Mouse (Mus musculus) heart, adult 11 months (tissue): Measurements from ENCODE around the gene Adad2.

Source experiments
- DNase-seq: peaks from one replicate; pipeline ENCODE4 v3.0.0; 2022

Gene Adad2

DNA sequence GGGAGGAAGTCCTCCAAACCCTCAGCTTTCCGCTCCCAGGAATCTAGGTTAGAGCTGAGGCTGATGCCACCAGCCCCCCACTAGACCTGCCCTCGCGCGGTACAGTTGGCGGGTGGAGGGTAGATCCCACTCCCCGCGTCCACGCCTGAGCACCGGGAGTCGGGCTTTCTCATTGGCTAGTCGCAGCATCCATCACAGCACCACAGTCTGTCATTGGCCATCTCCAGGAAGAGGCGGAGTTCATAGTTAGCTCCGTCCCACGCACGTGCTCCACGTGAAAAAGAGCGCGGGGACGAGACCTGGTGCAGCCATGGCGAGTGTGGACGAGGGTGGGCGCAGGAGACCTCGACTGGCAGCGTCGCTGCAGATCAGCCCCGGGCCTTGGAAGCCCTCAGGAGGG is at the start of gene Adad2:
Gene Adad2, plus strand, starts transcription at position 277 of the 400 bp plus-strand sequence.
- DNase-seq: peak; percentile 86

DNA sequence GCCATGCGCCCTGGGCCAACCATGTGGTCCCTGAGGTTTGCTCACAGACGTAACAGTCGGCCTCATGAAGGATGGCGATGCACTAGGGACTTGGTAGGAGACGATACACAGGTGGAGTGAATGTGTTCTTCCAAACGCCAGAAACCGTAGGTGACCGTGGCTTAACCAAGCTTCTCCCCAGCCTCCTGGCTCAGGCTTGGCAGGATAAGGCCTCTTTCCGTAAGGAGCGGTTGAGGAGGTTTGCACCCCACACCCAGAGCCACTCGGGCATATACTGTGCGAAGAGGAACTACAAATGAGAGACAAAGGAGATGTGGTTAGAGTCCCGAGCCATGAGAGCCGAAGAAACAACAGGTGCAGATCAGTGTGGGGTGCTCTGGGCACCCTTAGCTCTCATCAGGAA is 48.7 kb upstream of the Adad2 start:
- no peak for DNase-seq

DNA sequence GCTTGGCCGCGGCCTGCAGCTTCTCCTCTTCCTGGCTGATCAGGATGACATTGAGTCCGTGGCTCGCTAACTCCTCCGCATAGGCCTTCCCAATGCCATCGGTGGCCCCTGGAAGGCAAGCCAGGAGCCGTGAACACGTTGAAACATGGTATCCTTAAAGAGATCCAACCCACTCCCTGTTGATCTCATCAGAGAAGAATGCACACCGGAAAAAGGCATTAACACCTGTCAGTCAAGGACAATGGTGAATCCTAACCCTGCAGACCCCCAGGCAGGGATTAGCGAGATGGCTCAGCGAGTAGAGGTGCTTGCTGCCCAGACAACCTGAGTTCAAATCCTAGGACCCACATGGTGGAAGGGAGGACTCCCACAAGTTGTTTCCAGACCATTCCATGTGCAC is 46.2 kb upstream of the Adad2 start:
- no peak for DNase-seq

DNA sequence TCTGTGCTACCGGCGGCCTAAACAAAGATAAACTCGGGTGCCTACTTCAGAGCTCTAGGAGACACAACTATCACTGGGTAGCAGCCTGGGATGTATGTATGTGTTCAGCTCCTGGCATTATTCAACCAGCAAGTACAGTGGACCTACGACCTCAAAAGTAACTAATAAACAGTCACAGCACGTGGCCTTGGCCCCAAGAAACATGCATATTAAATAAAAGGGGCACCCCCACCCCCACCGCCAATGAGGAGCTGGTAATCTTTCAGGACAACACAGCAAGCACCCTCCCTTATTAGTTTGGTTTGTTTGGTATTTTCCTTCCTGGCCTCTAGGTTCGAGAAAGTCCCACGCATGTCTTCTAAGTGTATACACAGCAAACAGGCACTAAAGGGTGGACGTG is 44.3 kb upstream of the Adad2 start:
- DNase-seq: no peak

DNA sequence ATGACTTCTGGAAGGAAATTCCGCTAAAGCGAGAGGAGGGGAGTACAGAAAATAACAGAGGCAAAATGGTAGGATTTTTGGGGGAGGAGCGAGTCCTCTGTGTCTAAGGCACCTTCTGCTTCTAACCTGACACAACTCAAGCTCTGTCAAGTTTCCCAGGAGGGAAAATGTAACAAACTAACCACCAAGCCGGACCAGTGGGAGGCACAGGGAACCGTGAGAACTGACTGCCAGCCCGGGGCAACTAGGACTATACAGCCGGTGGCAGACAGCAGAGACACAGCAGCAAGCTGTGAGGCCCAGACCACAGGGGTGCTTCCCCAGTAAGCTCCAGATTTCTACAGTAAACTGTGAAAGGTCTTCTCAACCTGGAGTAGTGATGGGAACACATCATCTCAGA is 43.6 kb upstream of the Adad2 start:
- no peak for DNase-seq

DNA sequence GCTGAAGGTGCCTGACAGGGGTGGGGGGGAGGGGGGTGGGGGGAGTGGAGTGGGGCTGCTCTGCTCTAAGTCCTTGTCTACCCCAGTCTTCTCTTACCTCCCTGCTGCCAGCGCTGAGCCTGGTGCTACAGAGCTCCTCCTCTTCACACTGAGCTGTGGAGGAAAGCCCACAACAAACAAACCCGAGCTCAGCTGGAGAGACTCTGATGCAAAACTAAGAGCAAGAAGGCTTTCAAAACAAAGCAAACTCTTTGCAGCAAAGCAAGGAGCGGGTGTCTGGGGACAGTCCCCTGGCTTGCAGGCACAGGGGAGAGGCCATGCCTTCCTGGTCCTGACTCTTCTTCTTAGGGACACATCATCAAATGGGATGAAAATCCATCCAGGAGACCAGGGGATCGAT is 42.7 kb upstream of the Adad2 start:
- no peak for DNase-seq

DNA sequence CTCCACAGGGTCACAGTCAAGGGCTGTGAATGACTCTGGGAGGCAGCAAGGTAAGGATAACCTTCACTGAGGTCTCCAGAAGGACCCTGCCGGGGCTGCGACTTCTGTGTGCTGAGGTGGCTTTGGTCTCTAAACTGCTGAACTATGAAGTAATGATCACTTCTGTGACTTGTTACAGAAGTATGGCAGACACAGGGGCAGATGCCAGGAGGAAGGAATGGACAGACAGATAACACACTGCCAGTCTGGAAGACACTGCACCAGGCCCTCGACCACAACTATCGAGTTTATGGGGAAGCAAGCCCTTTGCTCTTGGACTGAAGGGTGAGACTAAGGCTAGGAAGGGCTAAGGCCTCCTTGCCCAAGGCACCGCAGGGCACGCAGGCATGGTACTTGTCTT is 41.4 kb upstream of the Adad2 start:
- no peak for DNase-seq

DNA sequence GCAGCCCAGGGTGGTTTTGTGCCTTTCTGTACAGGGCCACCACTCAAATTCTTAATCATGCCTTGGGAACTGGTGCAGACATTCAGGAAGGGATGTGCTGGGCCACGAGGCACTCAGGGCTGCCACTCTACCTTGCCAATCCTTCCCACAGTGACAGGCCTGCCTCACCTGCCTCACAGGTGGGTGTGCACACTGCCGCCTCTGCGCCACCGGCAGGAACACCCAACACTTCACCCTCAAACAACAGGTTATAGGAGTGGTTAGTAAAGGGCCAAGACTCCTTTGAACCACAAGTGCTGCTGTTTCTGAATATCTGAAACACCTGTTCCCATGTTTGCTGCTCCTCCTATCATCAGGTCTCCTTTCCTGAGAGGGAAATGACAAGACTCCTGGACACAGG is 40.1 kb upstream of the Adad2 start:
- DNase-seq: no peak

DNA sequence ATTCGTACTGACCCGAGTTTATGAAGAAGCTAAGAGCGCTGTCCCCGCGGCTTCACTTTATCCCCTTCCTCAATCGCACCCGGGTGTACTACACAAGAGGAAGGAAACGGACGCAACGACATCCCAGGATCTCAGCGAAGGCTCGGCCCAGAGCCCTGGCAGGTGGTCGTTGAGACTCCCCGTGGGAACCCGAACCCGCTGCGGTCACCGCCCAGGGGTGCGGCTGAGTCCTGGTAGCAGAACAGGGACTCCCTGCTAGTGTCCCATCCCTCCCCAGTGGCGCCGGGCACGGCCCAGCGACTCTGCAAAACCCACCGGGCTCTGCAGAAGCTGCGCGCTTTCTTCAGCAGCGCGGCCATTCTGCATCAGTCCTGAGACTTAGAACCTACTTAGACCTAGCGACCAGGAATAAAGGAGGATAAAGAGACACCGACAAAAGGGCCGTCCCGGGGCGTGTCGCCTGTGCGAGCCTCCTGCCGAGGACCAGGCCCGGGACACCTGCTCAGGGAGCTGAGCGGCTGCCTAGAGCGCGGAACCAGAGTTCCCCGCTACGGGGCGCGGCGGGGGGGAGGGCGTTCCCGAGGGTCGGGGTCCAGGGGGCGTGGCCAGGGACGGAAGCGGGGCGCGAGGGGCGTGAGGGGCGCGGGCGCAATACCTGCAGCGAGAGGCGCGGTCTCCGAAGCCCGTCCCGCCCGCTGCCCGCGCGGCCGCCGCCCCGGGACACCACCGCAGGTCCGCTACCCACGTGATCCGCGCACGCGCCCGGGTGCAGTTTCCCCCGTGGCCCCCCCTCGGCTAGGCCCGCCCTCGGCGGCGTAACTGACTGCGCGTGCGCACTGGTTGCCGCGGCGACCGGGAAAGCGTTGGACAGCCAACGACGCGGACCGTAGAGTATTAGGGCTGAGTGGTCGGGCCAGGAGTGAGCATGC is 37.8 kb upstream of the Adad2 start, which contains the start of the genes Hsdl1 and Dnaaf1:
Gene Hsdl1, minus strand, starts transcription at position 747 of the 929 bp plus-strand sequence.
Gene Dnaaf1, plus strand, starts transcription at position 799 of the 929 bp plus-strand sequence.
- DNase-seq: peak; percentile 99

DNA sequence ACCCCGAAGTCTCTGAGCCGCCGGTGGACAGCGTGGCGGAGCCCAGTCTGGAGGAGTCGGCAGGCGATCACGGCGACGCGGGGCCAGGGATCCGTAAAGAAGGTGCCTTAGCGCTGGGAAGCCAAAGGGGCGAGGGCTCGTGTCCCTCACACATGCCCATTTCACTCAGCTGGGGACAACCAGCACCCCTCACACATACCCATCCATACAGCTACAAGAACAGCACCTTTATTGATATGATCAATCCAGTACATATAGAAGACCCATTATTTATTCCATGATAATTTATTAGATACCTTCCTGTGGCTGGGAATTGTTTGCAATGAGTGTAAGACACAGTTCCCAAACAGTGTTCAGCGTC is 37.2 kb upstream of the Adad2 start:
- DNase-seq: no peak

DNA sequence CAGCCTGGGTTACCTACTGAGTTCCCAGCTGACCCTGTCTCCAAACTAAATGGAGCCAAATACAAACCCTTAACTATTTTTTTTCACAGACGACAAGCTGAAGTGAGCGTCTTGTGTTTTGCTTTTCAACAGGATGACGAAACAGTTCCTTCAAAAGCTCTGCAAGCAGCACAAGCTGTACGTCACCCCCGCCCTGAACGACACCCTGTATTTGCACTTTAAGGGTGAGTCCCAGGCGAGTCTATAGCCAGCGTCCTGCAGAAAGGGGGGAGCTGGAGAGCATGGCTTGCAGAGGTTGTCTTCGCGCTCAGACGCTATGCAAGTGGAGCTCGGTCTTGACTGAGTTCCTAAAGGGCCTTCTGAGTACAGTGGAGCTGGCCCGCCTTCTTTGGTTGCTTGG is 33.5 kb upstream of the Adad2 start:
- DNase-seq: no peak

DNA sequence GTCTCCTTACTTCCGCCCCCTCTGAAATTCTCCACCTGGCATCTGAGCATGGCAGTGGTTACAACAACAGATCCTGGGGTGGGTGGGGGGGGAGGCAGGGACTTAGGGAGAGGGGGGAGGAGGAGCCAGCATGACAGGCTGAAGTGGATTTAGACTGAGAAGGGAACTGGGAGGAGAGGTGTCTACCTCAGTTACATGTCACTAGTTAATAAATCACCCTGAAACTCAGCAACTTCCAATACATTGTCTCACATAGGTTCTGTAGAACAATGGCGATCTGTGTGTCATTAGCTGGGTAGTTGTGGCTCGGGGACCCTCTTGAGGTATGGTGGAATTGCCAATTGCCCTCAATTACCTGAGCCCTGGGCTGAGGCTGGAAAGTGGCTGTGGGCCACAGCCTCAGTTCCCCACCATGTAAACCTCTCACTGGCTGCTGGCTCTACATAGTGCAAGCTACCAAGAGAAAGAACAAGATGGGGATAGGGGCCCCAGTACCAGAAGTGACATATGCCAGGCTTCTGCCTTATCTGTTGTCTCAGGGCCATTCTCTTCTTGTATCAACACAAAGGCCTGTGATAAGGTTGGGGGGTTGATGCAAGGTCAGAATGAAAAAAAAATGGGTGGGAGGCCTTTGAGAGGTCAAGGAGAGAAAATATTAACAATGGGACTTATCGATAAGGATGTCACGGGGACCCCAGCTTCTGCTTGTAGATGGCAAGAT is 31.9 kb upstream of the Adad2 start:
- DNase-seq: no peak

DNA sequence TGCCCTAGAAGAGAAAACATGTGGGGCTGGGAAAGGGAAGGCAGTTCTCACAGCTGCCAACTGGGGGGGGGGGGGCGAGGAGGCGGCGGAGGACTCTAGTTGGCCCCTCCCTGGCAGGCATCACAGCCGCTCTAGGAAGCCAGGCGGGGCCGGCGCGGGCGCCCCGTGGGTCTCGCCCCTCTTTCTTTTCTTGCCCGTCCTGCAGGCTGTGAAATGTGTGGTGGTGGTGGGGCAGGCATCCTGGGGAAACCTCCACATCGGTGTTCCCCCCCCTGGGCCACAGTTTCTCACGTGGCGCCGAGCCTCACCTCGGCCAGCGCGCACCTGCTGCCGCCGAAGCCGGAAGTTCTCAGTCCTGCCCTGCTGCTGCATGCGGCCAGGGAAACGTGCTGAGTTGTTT is 26.6 kb upstream of the Adad2 start:
- DNase-seq: peak; percentile 82

DNA sequence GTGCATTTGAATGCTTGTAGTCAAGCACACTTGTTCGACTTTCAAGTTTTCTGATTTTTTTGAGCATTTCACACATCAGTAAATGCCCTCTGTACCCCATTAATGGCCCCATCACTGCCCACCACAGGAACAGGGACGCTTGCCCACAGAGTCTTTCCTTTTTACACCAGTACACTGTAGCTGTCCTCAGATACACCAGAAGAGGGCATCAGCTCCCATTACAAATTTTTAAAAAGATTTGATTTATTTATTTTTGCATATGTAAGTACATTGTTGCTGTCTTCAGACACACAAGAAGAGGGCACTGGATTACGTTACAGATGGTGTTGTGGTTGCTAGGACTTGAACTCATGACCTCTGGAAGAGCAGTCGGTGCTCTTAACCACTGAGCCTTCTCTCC is 24.2 kb upstream of the Adad2 start:
- no peak for DNase-seq

DNA sequence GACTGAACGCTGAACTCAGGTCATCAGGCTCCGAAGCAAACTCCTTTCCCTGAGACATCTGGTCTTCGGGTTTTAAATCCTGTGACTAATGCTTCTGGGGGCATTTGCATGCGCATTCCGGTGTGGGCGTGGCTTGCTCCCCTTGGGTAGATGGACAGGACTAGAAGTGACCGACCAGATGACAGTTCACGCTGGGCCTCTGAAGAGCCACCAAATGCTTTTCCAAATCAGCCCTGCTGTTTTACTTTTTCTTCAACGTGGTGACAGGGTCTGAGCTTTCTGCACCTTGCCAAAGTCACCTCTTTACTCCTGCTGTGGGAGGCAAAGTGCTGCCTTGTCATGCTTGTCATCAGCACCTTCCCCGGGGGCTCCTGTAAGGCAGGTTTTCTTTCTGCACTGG is 23.7 kb upstream of the Adad2 start:
- no peak for DNase-seq

DNA sequence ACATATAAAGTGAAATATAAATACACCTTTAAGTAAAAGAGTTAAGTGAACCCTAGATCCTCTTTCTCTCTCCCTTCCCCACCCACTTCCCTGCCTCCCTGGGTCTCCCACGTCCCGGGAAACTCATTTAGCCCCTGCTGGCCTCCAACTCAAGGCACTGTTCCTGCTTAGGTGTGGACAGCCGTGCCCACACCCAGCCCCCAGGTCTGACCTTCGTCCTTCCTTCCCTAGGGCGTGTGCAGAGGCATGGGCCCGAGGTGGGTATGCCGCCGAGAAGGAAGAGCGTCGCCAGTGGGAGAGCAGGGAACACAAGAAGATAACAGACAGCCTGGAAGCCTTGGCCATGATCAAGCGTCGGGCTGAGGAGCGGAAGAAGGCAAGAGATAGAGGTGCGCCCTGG is 22.2 kb upstream of the Adad2 start:
- no peak for DNase-seq

DNA sequence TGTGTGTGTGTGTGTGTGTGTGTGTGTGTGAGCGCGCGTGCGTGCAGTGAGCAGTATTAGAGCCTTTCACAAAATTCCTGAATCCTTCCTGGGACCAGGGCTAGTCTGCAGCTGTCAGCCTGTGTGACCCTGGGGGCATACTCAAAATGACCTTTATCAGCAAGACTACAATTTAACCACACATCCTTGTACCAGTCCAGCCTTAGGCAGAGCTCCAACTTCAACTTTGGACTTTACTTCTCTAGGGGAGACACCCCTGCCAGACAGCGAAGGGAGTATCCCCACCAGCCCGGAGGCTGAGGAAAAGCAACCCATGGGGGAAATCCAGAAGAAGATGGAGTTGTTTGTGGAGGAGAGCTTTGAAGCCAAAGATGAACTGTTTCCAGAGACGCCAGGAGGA is 21.1 kb upstream of the Adad2 start:
- DNase-seq: no peak

DNA sequence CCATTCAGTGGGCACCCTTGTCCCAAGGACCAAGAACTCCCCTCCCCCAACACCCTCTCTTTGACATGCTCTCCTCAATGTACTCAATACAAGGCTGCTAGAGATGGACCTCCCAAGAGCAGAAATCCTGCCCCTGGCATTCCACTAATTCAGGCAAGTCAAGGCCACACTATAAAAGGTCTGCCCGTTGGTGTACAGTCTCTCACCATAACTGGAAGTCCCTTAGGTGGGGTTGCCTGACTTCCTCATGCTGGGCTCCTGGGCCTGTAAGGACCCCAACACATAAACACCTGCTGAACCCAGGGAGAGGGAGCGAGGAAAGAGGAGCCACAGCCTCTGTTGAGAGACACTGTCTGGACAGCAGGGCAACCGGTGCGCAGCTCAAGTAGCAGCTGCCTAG is 8.8 kb upstream of the Adad2 start:
- DNase-seq: peak; percentile 83

DNA sequence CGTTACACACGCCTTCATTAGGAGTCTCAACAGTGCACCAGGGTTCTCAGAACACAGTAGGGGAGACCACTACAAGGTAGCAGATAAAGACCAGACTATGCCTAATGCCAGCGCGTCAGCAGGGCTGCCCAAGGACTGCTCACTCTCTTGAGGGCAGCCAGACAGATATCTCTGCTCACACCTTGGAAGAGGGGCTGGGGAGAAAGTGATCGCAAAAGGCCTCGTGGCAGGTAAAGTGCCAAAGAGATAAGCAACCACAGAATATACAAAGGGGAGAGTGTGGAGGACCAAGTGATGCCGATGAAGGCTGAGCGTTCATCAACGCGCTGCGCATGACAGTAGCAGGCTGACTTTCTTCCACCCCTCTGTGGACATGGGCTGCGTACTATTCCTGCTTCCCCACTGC is 8.1 kb upstream of the Adad2 start:
- peak; percentile 90 for DNase-seq

DNA sequence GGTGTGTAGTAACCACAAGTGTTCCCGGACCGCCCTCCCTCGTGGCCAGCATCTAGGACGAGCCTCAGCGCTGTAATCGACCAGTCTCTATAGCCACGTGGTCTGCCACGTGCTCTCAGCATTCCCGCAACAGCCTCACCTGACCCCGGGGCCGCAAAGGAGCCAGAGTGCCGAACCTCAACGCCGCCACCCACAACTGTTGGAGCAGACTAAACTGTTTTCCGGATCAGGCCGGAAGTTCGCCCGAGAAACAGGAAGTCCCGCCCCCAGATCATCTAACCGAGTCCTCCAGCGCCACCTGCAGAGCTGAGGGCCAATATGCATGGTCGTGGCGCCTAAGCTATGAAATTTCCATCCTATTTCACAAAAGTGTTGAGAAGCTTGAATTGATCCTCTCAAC is 7.6 kb upstream of the Adad2 start, which contains the start of gene Taf1c:
Gene Taf1c, minus strand, starts transcription at position 227 of the 400 bp plus-strand sequence.
- peak; percentile 99 for DNase-seq

DNA sequence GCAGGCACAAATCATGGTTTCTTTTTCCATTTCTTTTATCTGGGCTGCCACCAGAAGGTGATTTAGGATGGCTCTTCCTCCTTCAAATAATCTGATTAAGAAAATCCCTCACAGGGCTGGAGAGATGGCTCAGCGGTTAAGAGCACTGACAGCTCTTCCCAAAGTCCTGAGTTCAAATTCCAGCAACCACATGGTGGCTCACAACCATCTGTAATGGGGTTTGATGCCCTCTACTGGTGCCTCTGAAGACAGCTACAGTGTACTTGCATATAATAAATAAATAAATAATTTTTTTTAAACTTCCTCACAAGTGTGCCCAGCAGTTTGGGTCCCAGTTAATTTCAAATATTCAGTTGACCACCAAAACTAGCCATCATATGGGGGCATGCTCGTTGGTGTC is 6.3 kb upstream of the Adad2 start:
- no peak for DNase-seq

DNA sequence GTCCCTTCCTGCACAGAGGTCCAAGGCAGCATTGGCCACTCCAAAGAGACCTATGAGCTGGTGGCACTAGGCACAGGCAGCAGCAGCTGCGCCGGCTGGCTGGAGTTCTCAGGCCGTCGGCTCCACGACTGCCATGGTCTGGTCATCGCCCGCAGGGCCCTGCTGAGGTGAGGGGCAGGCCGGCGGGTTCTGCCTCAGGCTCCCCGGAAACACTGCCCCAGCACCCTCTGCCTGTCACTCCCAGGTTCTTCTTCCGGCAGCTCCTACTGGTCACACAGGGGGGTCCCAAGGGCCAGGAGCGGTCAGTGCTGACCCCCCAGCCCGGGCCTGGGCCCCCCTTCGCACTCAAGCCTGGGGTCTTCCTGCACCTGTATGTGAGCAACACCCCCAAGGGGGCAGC is 2.5 kb downstream of the Adad2 start:
- DNase-seq: peak; percentile 82

DNA sequence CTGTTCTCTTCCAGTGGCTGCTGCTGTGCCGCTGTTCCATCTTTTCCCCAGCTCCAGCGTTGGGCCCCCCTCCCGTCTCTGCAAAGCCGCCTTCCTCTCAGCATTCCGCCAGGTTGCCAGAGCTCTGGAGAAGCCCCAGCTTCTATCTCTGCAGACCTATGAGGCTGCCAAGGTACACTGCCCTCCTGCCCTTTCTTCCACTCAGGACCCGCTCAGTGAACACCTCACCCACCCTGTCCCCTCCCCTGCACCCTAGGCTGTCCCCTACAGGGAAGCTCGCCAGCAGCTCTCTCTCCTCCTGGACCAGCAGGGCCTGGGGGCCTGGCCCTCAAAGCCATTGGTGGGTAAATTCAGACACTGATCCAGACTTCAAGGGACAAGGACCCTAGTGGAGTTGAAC is 3.8 kb downstream of the Adad2 start:
- DNase-seq: peak; percentile 75

DNA sequence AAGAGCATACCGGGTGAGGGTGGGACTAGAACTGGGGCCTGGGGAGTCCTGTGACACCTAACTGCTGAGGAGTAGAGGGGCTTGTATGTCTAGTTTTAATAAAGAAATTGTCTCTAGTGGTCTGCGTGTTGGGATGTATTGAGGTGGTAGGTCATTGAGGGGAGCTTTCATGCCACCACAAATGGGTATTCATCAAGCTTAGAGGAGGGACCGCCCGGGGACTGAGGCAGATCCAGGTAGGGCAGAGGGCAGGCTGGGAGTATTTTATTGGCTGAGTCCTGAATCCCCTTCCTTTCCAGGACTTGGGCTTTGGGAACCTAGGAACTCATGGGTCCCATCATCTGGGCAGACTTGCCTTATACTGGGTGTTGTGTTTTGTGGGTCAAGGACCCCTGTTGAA is 4.3 kb downstream of the Adad2 start:
- DNase-seq: peak; percentile 90
